Comparison of ENCODE assay signal across 8 mouse cellular contexts in the genomic region with DNA sequence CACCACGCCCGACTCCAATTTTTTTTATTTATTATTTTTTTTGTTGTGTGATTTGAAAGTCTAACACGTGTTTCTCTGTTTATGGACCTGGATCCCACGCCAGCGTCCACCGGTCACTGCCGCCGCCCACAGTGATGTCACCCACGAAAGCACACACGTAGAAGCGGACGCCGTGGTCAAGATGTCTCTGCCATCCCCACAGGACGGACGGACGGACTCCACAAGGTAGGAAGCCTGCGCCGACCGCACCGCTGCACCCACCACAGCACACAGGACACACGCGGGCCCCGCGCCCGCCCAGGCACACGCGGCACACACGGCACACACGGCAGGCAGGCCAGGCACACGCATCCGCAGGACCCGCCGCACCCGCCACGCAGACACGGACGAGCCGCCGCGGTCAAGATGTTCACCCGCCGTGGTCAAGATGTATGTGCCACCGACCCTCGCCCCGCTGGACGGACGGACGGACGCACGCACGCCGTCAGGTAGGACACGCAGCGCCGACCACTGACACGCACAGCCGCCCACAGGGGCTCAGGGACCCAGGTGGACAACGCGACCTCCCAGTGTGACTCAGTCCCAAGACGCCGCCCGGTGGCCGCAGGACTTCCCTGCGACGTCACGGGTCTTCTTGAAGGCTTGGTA. TPM values are rescaled to one million over a fixed set of nuclear protein-coding genes. Genes with fewer than 3 reads are reported as not detected.
DNase-seq lines count a peak whose midpoint lies in the region; ATAC-seq and TF ChIP-seq lines count a peak whose summit lies in the region.
"Not testable (repeated sequence)": the region's sequence is repeated elsewhere in the genome, so short reads cannot be mapped to it uniquely, and the experiment has no call there.

No protein-coding gene starts in this region.

- H3K4me1 ChIP-seq in embryonic facial prominence, embryonic 14.5 days (ENCODE audit: control insufficient read depth, insufficient read depth, low read length); heart, adult 2 months (ENCODE audit: control insufficient read depth, insufficient read depth, low read length); liver, embryonic 11.5 days (replicated peaks; ENCODE audit: control insufficient read depth, insufficient read depth, low read length); midbrain, postnatal 0 days (ENCODE audit: insufficient read depth, low read length); stomach, embryonic 16.5 days (ENCODE audit: control insufficient read depth, insufficient read depth, low read length): not testable (repeated sequence)

- peaks cover 24% of the 10 kb centered on the region for H3K9me3 ChIP-seq in embryonic facial prominence, embryonic 14.5 days (ENCODE audit: control insufficient read depth, low read length)
- H3K9me3 ChIP-seq in liver, embryonic 11.5 days (ENCODE audit: control insufficient read depth, low read length) = peaks cover 32% of the 10 kb centered on the region
- peaks cover 12% of the 10 kb centered on the region; the same call in 1 of the 2 replicates for H3K9me3 ChIP-seq in midbrain, postnatal 0 days (ENCODE audit: low read length)
- H3K9me3 ChIP-seq in stomach, embryonic 16.5 days (replicated peaks; ENCODE audit: control insufficient read depth, low read length) = peaks cover 18% of the 10 kb centered on the region

- not testable (repeated sequence) for H3K79me2 ChIP-seq in heart, adult 2 months (replicated peaks; ENCODE audit: control insufficient read depth, insufficient read depth, low read length)

- H3K27ac ChIP-seq in embryonic facial prominence, embryonic 14.5 days (replicated peaks; ENCODE audit: low read depth, low read length); heart, adult 2 months; liver, embryonic 11.5 days (ENCODE audit: low read depth, low read length); midbrain, postnatal 0 days (ENCODE audit: low read depth, low read length); stomach, embryonic 16.5 days (ENCODE audit: low read length): not testable (repeated sequence)

- peaks cover 51% of the 10 kb centered on the region for H3K36me3 ChIP-seq in embryonic facial prominence, embryonic 14.5 days (ENCODE audit: control insufficient read depth, insufficient read depth, low read length)
- H3K36me3 ChIP-seq in heart, adult 2 months (ENCODE audit: control insufficient read depth, insufficient read depth, low read length); midbrain, postnatal 0 days (ENCODE audit: insufficient read depth, low read length): not testable (repeated sequence)
- peaks cover 40% of the 10 kb centered on the region for H3K36me3 ChIP-seq in liver, embryonic 11.5 days (ENCODE audit: control insufficient read depth, insufficient read depth, low read length)
- peaks cover 21% of the 10 kb centered on the region for H3K36me3 ChIP-seq in stomach, embryonic 16.5 days (ENCODE audit: control insufficient read depth, insufficient read depth, low read length)

- not testable (repeated sequence) for H3K4me3 ChIP-seq in embryonic facial prominence, embryonic 14.5 days (ENCODE audit: low read depth, low read length); heart, adult 2 months; liver, embryonic 11.5 days (ENCODE audit: low read depth, low read length); midbrain, postnatal 0 days (ENCODE audit: low read depth, low read length); stomach, embryonic 16.5 days (replicated peaks; ENCODE audit: low read length)

- intact Hi-C loops in heart, adult 2 months (cut with DNase I) = not testable (repeated sequence)

- TF ChIP-seq CTCF in heart, adult 2 months (IDR thresholded peaks at IDR 0.05) = peak; percentile 40
- TF ChIP-seq CTCF in midbrain, postnatal 0 days (IDR thresholded peaks at IDR 0.05) = peak; percentile 45

- ATAC-seq in embryonic facial prominence, embryonic 14.5 days (ENCODE audit: low read depth) = peak; percentile 54
- ATAC-seq in liver, embryonic 11.5 days (replicated peaks; ENCODE audit: low FRiP score) = peak; percentile 78
- ATAC-seq in midbrain, postnatal 0 days (ENCODE audit: low FRiP score) = peak; percentile 86
- ATAC-seq in stomach, embryonic 16.5 days (ENCODE audit: insufficient read depth, low FRiP score) = peak; percentile 88

- TF ChIP-seq EP300 in heart, adult 2 months (IDR thresholded peaks at IDR 0.05; ENCODE audit: insufficient read depth, low read depth, low read length) = not testable (repeated sequence)

- not testable (repeated sequence) for H3K27me3 ChIP-seq in embryonic facial prominence, embryonic 14.5 days (replicated peaks; ENCODE audit: control insufficient read depth, insufficient read depth, low read length); heart, adult 2 months (ENCODE audit: control insufficient read depth, insufficient read depth, low read length); liver, embryonic 11.5 days (replicated peaks; ENCODE audit: control insufficient read depth, insufficient read depth, low read length); midbrain, postnatal 0 days (ENCODE audit: insufficient read depth, low read length); stomach, embryonic 16.5 days (ENCODE audit: control insufficient read depth, insufficient read depth, low read length)

- not testable (repeated sequence) for TF ChIP-seq POLR2A in heart, adult 2 months (IDR thresholded peaks at IDR 0.05; ENCODE audit: insufficient read depth, low read depth, low read length)

- H3K4me2 ChIP-seq in embryonic facial prominence, embryonic 14.5 days (ENCODE audit: low read depth, low read length); liver, embryonic 11.5 days; midbrain, postnatal 0 days (ENCODE audit: low read depth, low read length, poor library complexity, severe bottlenecking); stomach, embryonic 16.5 days (ENCODE audit: low read depth, low read length): not testable (repeated sequence)

- peak; percentile 70 for DNase-seq in 416B (ENCODE audit: low read depth)
- DNase-seq in adrenal gland, postnatal 14 days = peak; percentile 61
- DNase-seq in embryonic facial prominence, embryonic 14.5 days (ENCODE audit: low spot score) = not testable (repeated sequence)
- peak; percentile 65 to 69 for DNase-seq in heart, adult 2 months
- peak; percentile 70 for DNase-seq in kidney, adult 18-20 months
- DNase-seq in liver, embryonic 11.5 days (ENCODE audit: low spot score) = peak; percentile 83
- peak; percentile 20 for DNase-seq in midbrain, postnatal 0 days (ENCODE audit: low spot score)

- WGBS in embryonic facial prominence, embryonic 14.5 days = 88% methylated on average over 66 of the region's 66 CpGs
- WGBS in heart, adult 2 months = 86% methylated on average over 66 of the region's 66 CpGs
- WGBS in liver, embryonic 11.5 days = 85% methylated on average over 66 of the region's 66 CpGs
- WGBS in midbrain, postnatal 0 days = 84% methylated on average over 66 of the region's 66 CpGs
- 86% methylated on average over 66 of the region's 66 CpGs for WGBS in stomach, embryonic 16.5 days

- H3K9ac ChIP-seq in embryonic facial prominence, embryonic 14.5 days (ENCODE audit: low read depth, low read length); heart, adult 2 months (ENCODE audit: low read depth, low read length); liver, embryonic 11.5 days (ENCODE audit: low read depth, low read length); midbrain, postnatal 0 days (replicated peaks; ENCODE audit: low read length, poor library complexity, severe bottlenecking); stomach, embryonic 16.5 days (ENCODE audit: low read length): not testable (repeated sequence)

RNA-seq across cellular contexts. Expression of a gene that starts 9.2 kb away (rescaled TPM):
- 129 and 342 TPM in 2 replicates for total RNA-seq in adrenal gland, postnatal 14 days (2021)
- 128 and 129 TPM in 2 replicates for polyA plus RNA-seq in embryonic facial prominence, embryonic 14.5 days (2014; fragmentation: Nextera tagmentation; extraction: Ambion mirVana)
- total RNA-seq in heart, adult 2 months (2021) = 10 to 100 TPM; 22.9 to 27.8 TPM
- polyA plus RNA-seq in heart, adult 2 months (2012; rRNA removed) = 27.5 and 60.9 TPM in 2 replicates
- 217 and 306 TPM in 2 replicates for polyA plus RNA-seq in liver, embryonic 11.5 days (2014; fragmentation: Nextera tagmentation; extraction: Ambion mirVana)
- 34.6 and 51.3 TPM in 2 replicates for total RNA-seq in midbrain, postnatal 0 days (2014; rRNA removed)
- polyA plus RNA-seq in midbrain, postnatal 0 days (2015; fragmentation: Nextera tagmentation; extraction: Ambion mirVana) = 193 and 201 TPM in 2 replicates
- 124 and 172 TPM in 2 replicates for polyA plus RNA-seq in stomach, embryonic 16.5 days (2015; fragmentation: Nextera tagmentation; extraction: Ambion mirVana)
